Mouse (Mus musculus) cortical plate, adult 2 months (tissue): ENCODE measurements around the gene Itga6.

ENCODE experiments used
- CTCF ChIP-seq: fragments of 200-500 bp; IDR thresholded peaks from 2 replicates; pipeline ENCODE4 v1.5.1; 2011; ENCODE audit warnings: mild to moderate bottlenecking, control low read depth, low read length; ENCODE audit not compliant: insufficient read depth; ENCODE audit errors: extremely low read depth
- POLR2A ChIP-seq: fragments of 200-500 bp; IDR thresholded peaks from 2 replicates; pipeline ENCODE4 v1.6.1; 2011; ENCODE audit warnings: mild to moderate bottlenecking, low read length, control low read depth; ENCODE audit not compliant: insufficient read depth; ENCODE audit errors: extremely low read depth

DNA sequence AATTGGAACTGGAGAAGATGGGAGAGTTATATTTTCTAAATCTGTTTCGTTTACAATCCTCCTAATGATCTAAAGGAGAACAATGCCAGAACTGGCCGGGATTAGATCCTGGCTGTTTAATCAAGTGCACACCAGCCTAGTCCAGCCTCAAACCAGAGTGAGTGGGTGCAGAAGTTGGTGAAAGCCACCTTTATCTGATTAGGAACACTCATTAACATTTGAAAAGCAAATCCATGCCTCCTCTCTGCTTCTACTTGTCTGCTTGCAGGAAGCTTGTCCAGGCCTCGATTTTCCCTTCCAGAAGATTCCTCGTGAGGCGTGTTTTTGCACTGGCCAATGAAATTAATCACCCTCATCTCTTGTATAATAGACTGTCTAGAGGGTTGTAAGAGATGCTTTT lies 41.1 kb upstream of the Itga6 start:
- TF ChIP-seq CTCF (no peak), POLR2A (no peak)
